Mouse (Mus musculus) lung, adult 10 weeks (tissue): ENCODE data around the gene Atp5mpl. TPM values are rescaled to one million over a fixed set of nuclear protein-coding genes. Genes with fewer than 3 reads are reported as not detected.

Experiments used
- polyA plus RNA-seq: library from polyadenylated mRNA; stranded (reverse); fragments of 350-450 nt; fragmentation: Illumina TruSeq; extraction: RNeasy Lipid Tissue Mini Kit (QIAGEN cat#74804); gene quantifications from one replicate; pipeline ENCODE4 v1.2.3, GENCODE M21; 2014; ENCODE audit warnings: low read depth, low replicate concordance; ENCODE audit not compliant: insufficient read depth

Gene Atp5mpl
- polyA plus RNA-seq, result 580 TPM

DNA sequence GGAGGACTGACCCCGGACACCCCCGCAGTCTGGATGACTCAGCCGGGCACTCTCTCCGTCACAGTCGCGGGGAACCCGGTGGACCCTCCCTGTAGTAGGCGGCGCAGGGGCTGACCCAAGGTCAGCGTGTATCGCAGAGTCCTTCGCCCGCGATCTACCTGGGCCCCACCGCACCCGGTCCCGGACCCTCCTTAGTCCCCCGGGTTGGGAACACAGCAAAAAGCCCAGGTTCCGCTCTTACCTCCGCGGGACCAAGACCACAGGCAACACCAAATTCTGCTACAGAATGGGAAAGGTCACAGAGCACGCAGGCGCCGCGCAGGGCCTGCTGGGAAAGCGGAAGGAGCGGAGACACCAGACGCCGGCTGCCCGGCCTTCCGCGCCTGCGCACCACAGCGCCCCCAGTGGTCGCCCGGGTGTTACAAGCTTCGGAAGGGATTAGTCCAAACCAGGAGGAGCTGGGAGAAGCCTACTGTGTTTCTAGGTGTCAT is at the start of gene Atp5mpl:
Atp5mpl (minus strand) TSS at position 295 of the 491 bp plus-strand sequence.

DNA sequence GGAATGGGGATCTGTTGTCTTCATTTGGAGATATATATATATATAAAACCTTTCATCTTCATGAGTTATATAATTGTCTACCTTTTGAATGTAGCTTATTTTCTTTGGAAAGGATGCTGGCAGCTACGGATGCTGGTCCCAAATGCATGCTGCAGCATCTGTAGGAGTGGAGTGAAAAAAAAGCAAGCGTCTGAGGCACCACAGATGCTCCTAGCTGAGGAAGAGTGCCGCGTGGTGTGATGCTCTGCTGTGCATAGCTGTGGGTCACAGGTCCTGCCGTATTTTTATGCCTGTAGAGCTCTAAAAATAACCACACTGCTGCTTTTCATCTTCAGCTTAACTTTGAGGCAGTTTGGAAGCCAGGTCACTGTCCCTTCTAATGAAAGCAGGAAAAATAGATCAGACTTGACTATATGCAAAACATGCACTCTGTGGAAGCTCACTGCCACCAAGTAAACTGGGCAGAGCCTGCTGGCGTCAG is 14.2 kb upstream of the Atp5mpl start, which contains the start of gene Rd3l:
Rd3l (minus strand) TSS at position 431 of the 481 bp plus-strand sequence.

DNA sequence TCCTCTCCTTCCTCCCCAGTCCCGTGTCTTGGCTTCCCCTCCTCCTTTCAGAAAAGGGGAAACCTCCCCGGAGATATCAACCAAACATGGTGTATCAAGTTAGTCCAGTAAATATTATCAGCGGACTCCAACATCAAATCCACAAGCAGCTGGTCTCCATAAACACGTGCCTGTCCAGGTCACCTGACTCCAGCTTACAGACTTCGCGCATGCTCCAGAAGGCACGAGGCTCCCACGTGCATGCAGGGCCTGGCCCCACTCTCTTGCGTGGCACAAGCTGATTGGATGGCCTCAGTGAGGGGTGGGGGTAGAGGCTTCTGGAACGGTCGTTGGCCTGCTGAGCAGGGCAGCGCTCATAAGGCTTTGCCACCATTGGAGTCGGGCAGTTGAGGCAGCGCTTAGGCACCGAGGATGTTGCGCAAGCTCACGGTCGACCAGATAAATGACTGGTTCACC is 4.5 kb upstream of the Atp5mpl start, which contains the start of gene Tdrd9:
Tdrd9 (plus strand) TSS at position 329 of the 456 bp plus-strand sequence.

Other genes starting within 250 kb of the Atp5mpl start
- 88.6 TPM for gene Klc1, start 208.1 kb downstream of the Atp5mpl start, polyA plus RNA-seq
- gene Xrcc3, start 153.1 kb downstream of the Atp5mpl start, polyA plus RNA-seq, result 0.41 TPM
- gene Zfyve21, start 152.8 kb downstream of the Atp5mpl start, polyA plus RNA-seq, result 68.0 TPM
- gene Ppp1r13b, start 58.9 kb downstream of the Atp5mpl start, polyA plus RNA-seq, result 17.1 TPM
- gene Tdrd9, start 4.6 kb upstream of the Atp5mpl start, polyA plus RNA-seq, result not detected
- not detected for gene Rd3l, start 14.3 kb upstream of the Atp5mpl start, polyA plus RNA-seq
- gene Aspg, start 139.7 kb upstream of the Atp5mpl start, polyA plus RNA-seq, result 1.8 TPM
- gene Kif26a, start 179.2 kb upstream of the Atp5mpl start, polyA plus RNA-seq, result 4.2 TPM